Mouse (Mus musculus): ENCODE data around the gene Msmp. TPM values are rescaled to one million over a fixed set of nuclear protein-coding genes. Genes with fewer than 3 reads are reported as not detected.
A peak's percentile ranks its signal among the peaks of the same experiment; 100 is the strongest.
"Not testable (repeated sequence)": the region's sequence is repeated elsewhere in the genome, so short reads cannot be mapped to it uniquely, and the experiment has no call there.

The Msmp gene
- polyA plus RNA-seq, 1 experiment from 2014 or later, result 1.1 TPM

- H3K36me3 ChIP-seq (ENCODE audit: control insufficient read depth, insufficient read depth, low read length), result no peaks in the 10 kb centered on the region
- no peaks in the 10 kb centered on the region for H3K4me1 ChIP-seq (replicated peaks; ENCODE audit: control insufficient read depth, insufficient read depth, low read length)
- no peak overlapping the region for H3K9ac ChIP-seq (ENCODE audit: low read length)
- H3K4me3 ChIP-seq (ENCODE audit: low read length), result no peak overlapping the region
- H3K9me3 ChIP-seq (ENCODE audit: control insufficient read depth, low read length), result no peaks in the 10 kb centered on the region
- ATAC-seq (ENCODE audit: low read depth), result no peak
- H3K27ac ChIP-seq (ENCODE audit: low read length), result no peak overlapping the region
- no peak overlapping the region for H3K4me2 ChIP-seq (ENCODE audit: low read depth, low read length)
- 73% methylated on average over 4 of the region's 4 CpGs for WGBS
- H3K27me3 ChIP-seq (ENCODE audit: control insufficient read depth, insufficient read depth, low read depth, low read length), result no peaks in the 10 kb centered on the region; the same call in 1 of the 2 replicates
Observed at GRCm38 (mm10) chr4:43598200-43598599, 13.9 kb upstream of the Msmp start.

GRCm38 (mm10) chr4:43596597-43596996 is 12.3 kb upstream of the Msmp start:
- H3K9ac ChIP-seq (ENCODE audit: low read length); H3K4me2 ChIP-seq (ENCODE audit: low read depth, low read length); H3K4me1 ChIP-seq (replicated peaks; ENCODE audit: control insufficient read depth, insufficient read depth, low read length); H3K27me3 ChIP-seq (ENCODE audit: control insufficient read depth, insufficient read depth, low read depth, low read length); H3K36me3 ChIP-seq (ENCODE audit: control insufficient read depth, insufficient read depth, low read length); ATAC-seq (ENCODE audit: low read depth); H3K27ac ChIP-seq (ENCODE audit: low read length); H3K4me3 ChIP-seq (ENCODE audit: low read length); H3K9me3 ChIP-seq (ENCODE audit: control insufficient read depth, low read length): not testable (repeated sequence)
- WGBS, result 73% methylated on average over 2 of the region's 2 CpGs

GRCm38 (mm10) chr4:43593453-43593852 is 9.2 kb upstream of the Msmp start:
- ATAC-seq (ENCODE audit: low read depth), result no peak
- no peaks in the 10 kb centered on the region for H3K4me1 ChIP-seq (replicated peaks; ENCODE audit: control insufficient read depth, insufficient read depth, low read length)
- WGBS, result 44% methylated on average over 3 of the region's 3 CpGs

DNA sequence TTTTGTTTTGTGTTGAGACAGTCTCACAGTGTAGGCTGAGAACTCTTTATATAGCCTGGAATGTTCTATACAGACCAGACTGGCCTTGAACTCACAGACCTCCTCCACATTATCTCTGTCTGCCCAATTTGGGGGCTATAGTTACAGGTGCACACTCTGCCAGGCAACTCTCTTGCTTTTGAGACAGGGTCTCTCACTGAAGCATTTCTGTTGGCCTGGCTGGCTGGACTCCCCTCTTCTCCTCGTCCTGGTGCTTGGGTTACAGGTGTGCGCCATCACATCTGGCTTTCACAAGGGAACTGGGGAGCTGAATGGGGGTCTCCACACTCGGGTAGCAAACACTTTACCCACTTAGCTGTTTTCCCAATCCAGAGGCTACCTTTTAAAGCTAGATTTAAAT is 7.7 kb upstream of the Msmp start:
- no peaks in the 10 kb centered on the region for H3K4me1 ChIP-seq (replicated peaks; ENCODE audit: control insufficient read depth, insufficient read depth, low read length)
- H3K4me2 ChIP-seq (ENCODE audit: low read depth, low read length), result no peak overlapping the region
- H3K4me3 ChIP-seq (ENCODE audit: low read length), result no peak overlapping the region
- H3K36me3 ChIP-seq (ENCODE audit: control insufficient read depth, insufficient read depth, low read length), result no peaks in the 10 kb centered on the region
- H3K9me3 ChIP-seq (ENCODE audit: control insufficient read depth, low read length), result no peaks in the 10 kb centered on the region
- 69% methylated on average over 3 of the region's 3 CpGs for WGBS
- no peak overlapping the region for H3K9ac ChIP-seq (ENCODE audit: low read length)
- H3K27me3 ChIP-seq (ENCODE audit: control insufficient read depth, insufficient read depth, low read depth, low read length), result no peaks in the 10 kb centered on the region
- no peak overlapping the region for H3K27ac ChIP-seq (ENCODE audit: low read length)
- ATAC-seq (ENCODE audit: low read depth), result no peak

More at GRCm38 (mm10) chr4:43593453-43593852, 9.2 kb upstream of the Msmp start:
- Histone ChIP-seq H3K4me2 (ENCODE audit: low read depth, low read length) (no peak overlapping the region), H3K36me3 (ENCODE audit: control insufficient read depth, insufficient read depth, low read length) (no peaks in the 10 kb centered on the region), H3K9ac (ENCODE audit: low read length) (no peak overlapping the region), H3K9me3 (ENCODE audit: control insufficient read depth, low read length) (no peaks in the 10 kb centered on the region), H3K4me3 (ENCODE audit: low read length) (no peak overlapping the region), H3K27ac (ENCODE audit: low read length) (no peak overlapping the region), H3K27me3 (ENCODE audit: control insufficient read depth, insufficient read depth, low read depth, low read length) (no peaks in the 10 kb centered on the region)

- Histone ChIP-seq H3K4me1 (replicated peaks; ENCODE audit: control insufficient read depth, insufficient read depth, low read length) (no peaks in the 10 kb centered on the region), H3K27ac (ENCODE audit: low read length) (no peak overlapping the region), H3K4me3 (ENCODE audit: low read length) (no peak overlapping the region), H3K36me3 (ENCODE audit: control insufficient read depth, insufficient read depth, low read length) (no peaks in the 10 kb centered on the region), H3K27me3 (ENCODE audit: control insufficient read depth, insufficient read depth, low read depth, low read length) (no peaks in the 10 kb centered on the region), H3K9ac (ENCODE audit: low read length) (no peak overlapping the region), H3K9me3 (ENCODE audit: control insufficient read depth, low read length) (no peaks in the 10 kb centered on the region), H3K4me2 (ENCODE audit: low read depth, low read length) (no peak overlapping the region)
- WGBS, result 49% methylated on average over 5 of the region's 5 CpGs
- ATAC-seq (ENCODE audit: low read depth), result no peak
Observed at GRCm38 (mm10) chr4:43591543-43591942, 7.2 kb upstream of the Msmp start.

DNA sequence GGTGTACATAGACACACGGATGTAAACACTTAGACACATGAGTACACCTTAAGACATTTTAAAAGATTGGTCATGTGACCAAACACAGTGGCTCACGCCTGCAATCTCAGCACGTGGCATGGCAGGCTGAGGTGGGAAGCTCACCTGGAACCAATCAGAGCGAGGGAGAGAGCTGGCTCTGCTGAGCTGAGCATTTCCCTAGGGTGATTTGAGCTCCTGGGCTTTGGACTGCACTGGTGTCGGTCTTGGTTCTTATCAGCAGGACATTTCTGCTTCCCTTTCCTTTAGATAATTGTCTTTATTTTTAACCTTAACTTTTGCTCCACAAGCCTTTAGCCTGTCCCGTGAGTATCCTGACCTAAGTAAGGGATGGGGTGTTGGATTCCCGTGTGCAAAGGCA is 3.4 kb upstream of the Msmp start:
- Histone ChIP-seq H3K4me3 (ENCODE audit: low read length) (no peak overlapping the region), H3K36me3 (ENCODE audit: control insufficient read depth, insufficient read depth, low read length) (peaks cover 11% of the 10 kb centered on the region), H3K27ac (ENCODE audit: low read length) (no peak overlapping the region), H3K4me2 (ENCODE audit: low read depth, low read length) (no peak overlapping the region), H3K9me3 (ENCODE audit: control insufficient read depth, low read length) (no peaks in the 10 kb centered on the region), H3K27me3 (ENCODE audit: control insufficient read depth, insufficient read depth, low read depth, low read length) (no peaks in the 10 kb centered on the region), H3K9ac (ENCODE audit: low read length) (no peak overlapping the region), H3K4me1 (replicated peaks; ENCODE audit: control insufficient read depth, insufficient read depth, low read length) (no peaks in the 10 kb centered on the region)
- 44% methylated on average over 7 of the region's 7 CpGs for WGBS
- ATAC-seq (ENCODE audit: low read depth), result no peak

DNA sequence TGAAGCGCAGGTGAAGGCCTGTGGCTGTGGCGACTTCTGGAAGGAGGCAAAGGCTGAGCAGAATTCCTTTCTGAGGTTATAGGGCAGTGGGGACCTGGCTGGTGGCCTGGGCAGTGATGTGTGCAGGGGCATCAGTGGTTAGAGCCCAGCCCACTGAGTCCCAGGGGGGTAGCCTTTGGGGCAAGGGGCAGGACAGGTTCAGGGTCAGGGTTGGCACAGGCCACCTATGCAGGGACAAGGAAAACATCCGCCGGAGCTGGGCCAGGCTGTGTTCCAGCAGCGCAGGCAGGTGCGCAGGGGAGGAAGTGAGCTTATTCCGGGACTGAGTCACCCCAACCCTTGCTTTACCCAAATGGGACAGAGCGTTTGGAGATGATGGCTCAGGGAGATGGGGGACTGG is 2.1 kb upstream of the Msmp start:
- no peak overlapping the region for H3K4me2 ChIP-seq (ENCODE audit: low read depth, low read length)
- H3K9me3 ChIP-seq (ENCODE audit: control insufficient read depth, low read length), result no peaks in the 10 kb centered on the region
- no peaks in the 10 kb centered on the region for H3K27me3 ChIP-seq (ENCODE audit: control insufficient read depth, insufficient read depth, low read depth, low read length)
- no peaks in the 10 kb centered on the region for H3K4me1 ChIP-seq (replicated peaks; ENCODE audit: control insufficient read depth, insufficient read depth, low read length)
- no peak overlapping the region for H3K27ac ChIP-seq (ENCODE audit: low read length)
- H3K9ac ChIP-seq (ENCODE audit: low read length), result no peak overlapping the region
- peaks cover 20% of the 10 kb centered on the region for H3K36me3 ChIP-seq (ENCODE audit: control insufficient read depth, insufficient read depth, low read length)
- 0 out of 2 replicates have a peak, but pooled peaks have one; percentile 11 for ATAC-seq (ENCODE audit: low read depth)
- H3K4me3 ChIP-seq (ENCODE audit: low read length), result no peak overlapping the region
- WGBS, result 63% methylated on average over 8 of the region's 8 CpGs

- peaks cover 25% of the 10 kb centered on the region for H3K36me3 ChIP-seq (ENCODE audit: control insufficient read depth, insufficient read depth, low read length)
- H3K4me3 ChIP-seq (ENCODE audit: low read length), result no peak overlapping the region
- ATAC-seq (ENCODE audit: low read depth), result no peak
- H3K4me2 ChIP-seq (ENCODE audit: low read depth, low read length), result no peak overlapping the region
- WGBS, result 47% methylated on average over 10 of the region's 10 CpGs
- no peaks in the 10 kb centered on the region for H3K9me3 ChIP-seq (ENCODE audit: control insufficient read depth, low read length)
- no peaks in the 10 kb centered on the region for H3K4me1 ChIP-seq (replicated peaks; ENCODE audit: control insufficient read depth, insufficient read depth, low read length)
- H3K27ac ChIP-seq (ENCODE audit: low read length), result no peak overlapping the region
- H3K9ac ChIP-seq (ENCODE audit: low read length), result no peak overlapping the region
- no peaks in the 10 kb centered on the region for H3K27me3 ChIP-seq (ENCODE audit: control insufficient read depth, insufficient read depth, low read depth, low read length)
Observed at GRCm38 (mm10) chr4:43585682-43586081, 1.4 kb upstream of the Msmp start.

DNA sequence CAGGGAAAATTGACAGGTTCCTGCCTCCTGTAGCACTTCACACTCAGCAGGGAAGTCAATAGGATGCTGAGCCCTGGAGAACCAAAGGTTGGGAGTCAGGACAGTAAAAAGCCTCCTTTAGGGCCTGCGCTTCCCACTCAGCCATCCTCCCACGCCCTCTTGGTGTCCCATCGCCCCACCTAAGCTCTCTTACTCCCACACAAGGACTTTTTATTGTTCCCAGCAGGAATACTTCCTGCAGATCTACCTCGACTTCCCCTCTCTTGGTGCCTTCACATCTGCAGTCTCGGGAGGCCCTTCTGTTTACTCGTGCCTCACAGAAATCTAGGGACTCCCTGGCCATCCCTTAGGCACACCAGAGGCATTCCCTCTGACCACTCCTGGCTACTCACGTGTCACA is 873 bp downstream of the Msmp start:
- H3K4me3 ChIP-seq (ENCODE audit: low read length), result no peak overlapping the region
- H3K27ac ChIP-seq (ENCODE audit: low read length), result no peak overlapping the region
- H3K4me1 ChIP-seq (replicated peaks; ENCODE audit: control insufficient read depth, insufficient read depth, low read length), result peaks cover 7% of the 10 kb centered on the region
- H3K27me3 ChIP-seq (ENCODE audit: control insufficient read depth, insufficient read depth, low read depth, low read length), result no peaks in the 10 kb centered on the region
- 65% methylated on average over 7 of the region's 7 CpGs for WGBS
- no peaks in the 10 kb centered on the region for H3K9me3 ChIP-seq (ENCODE audit: control insufficient read depth, low read length)
- no peak for ATAC-seq (ENCODE audit: low read depth)
- no peak overlapping the region for H3K4me2 ChIP-seq (ENCODE audit: low read depth, low read length)
- H3K36me3 ChIP-seq (ENCODE audit: control insufficient read depth, insufficient read depth, low read length), result peaks cover 25% of the 10 kb centered on the region
- H3K9ac ChIP-seq (ENCODE audit: low read length), result no peak overlapping the region

GRCm38 (mm10) chr4:43582241-43582640 is 2.1 kb downstream of the Msmp start:
- no peak overlapping the region for H3K4me3 ChIP-seq (ENCODE audit: low read length)
- peaks cover 14% of the 10 kb centered on the region for H3K4me1 ChIP-seq (replicated peaks; ENCODE audit: control insufficient read depth, insufficient read depth, low read length)
- peaks cover 25% of the 10 kb centered on the region for H3K36me3 ChIP-seq (ENCODE audit: control insufficient read depth, insufficient read depth, low read length)
- no peak overlapping the region for H3K4me2 ChIP-seq (ENCODE audit: low read depth, low read length)
- H3K9me3 ChIP-seq (ENCODE audit: control insufficient read depth, low read length), result no peaks in the 10 kb centered on the region
- no peak overlapping the region for H3K9ac ChIP-seq (ENCODE audit: low read length)
- WGBS, result 84% methylated on average over 5 of the region's 5 CpGs
- no peak overlapping the region for H3K27ac ChIP-seq (ENCODE audit: low read length)
- no peaks in the 10 kb centered on the region for H3K27me3 ChIP-seq (ENCODE audit: control insufficient read depth, insufficient read depth, low read depth, low read length)
- no peak for ATAC-seq (ENCODE audit: low read depth)

All from lung, embryonic 16.5 days (tissue).